10 mouse cellular contexts compared by ENCODE assay signal in genomic region chr3:89966946-89967345, GRCm38 (mm10). TPM values are rescaled to one million over a fixed set of nuclear protein-coding genes. Genes with fewer than 3 reads are reported as not detected.
A peak's percentile ranks its signal among the peaks of the same experiment; 100 is the strongest.
DNase-seq lines count a peak whose midpoint lies in the region; ATAC-seq lines count a peak whose summit lies in the region.
"Had no signal": no experiment of that assay in that cellular context is flagged by ENCODE, and none has a peak within 500 bp of the region (broad histone marks: within the 10 kb centered on the region; RNA-seq: fewer than 3 reads in every experiment).

No protein-coding gene starts in this region.

- no peak overlapping the region for H3K9ac ChIP-seq in midbrain, embryonic 11.5 days (ENCODE audit: low read length)
- H3K9ac ChIP-seq: liver, embryonic 13.5 days; neural tube, embryonic 13.5 days had no signal

- WGBS in midbrain, embryonic 11.5 days: 70% methylated on average over 4 of the region's 4 CpGs
- 75% methylated on average over 4 of the region's 4 CpGs for WGBS in midbrain, embryonic 10.5 days

- no peak overlapping the region for H3K4me2 ChIP-seq in midbrain, embryonic 11.5 days
- H3K4me2 ChIP-seq: liver, embryonic 13.5 days; neural tube, embryonic 13.5 days had no signal

- H3K27me3 ChIP-seq in midbrain, embryonic 11.5 days (ENCODE audit: control insufficient read depth, insufficient read depth, low read length): no peaks in the 10 kb centered on the region
- H3K27me3 ChIP-seq in midbrain, embryonic 10.5 days (ENCODE audit: low read depth, poor library complexity, severe bottlenecking): no peaks in the 10 kb centered on the region
- H3K27me3 ChIP-seq: neural tube, embryonic 13.5 days had no signal

- no peaks in the 10 kb centered on the region for H3K36me3 ChIP-seq in midbrain, embryonic 11.5 days (ENCODE audit: control insufficient read depth, insufficient read depth, low read length)
- peaks cover 16% of the 10 kb centered on the region for H3K36me3 ChIP-seq in midbrain, embryonic 10.5 days
- H3K36me3 ChIP-seq: liver, embryonic 13.5 days; neural tube, embryonic 13.5 days had no signal

- no peaks in the 10 kb centered on the region for H3K9me3 ChIP-seq in midbrain, embryonic 11.5 days (ENCODE audit: control insufficient read depth, low read length)
- H3K9me3 ChIP-seq in midbrain, embryonic 10.5 days (replicated peaks): no peaks in the 10 kb centered on the region
- H3K9me3 ChIP-seq: liver, embryonic 13.5 days; neural tube, embryonic 13.5 days had no signal

- no peak for ATAC-seq in midbrain, embryonic 11.5 days (ENCODE audit: low FRiP score)

- H3K4me3 ChIP-seq in midbrain, embryonic 11.5 days (ENCODE audit: low read depth, low read length): no peak overlapping the region
- no peak overlapping the region for H3K4me3 ChIP-seq in midbrain, embryonic 10.5 days
- H3K4me3 ChIP-seq: liver, embryonic 13.5 days; neural tube, embryonic 13.5 days had no signal

- DNase-seq in midbrain, embryonic 11.5 days (ENCODE audit: low spot score, missing footprints): peak; percentile 82
- DNase-seq in midbrain, embryonic 10.5 days (ENCODE audit: low spot score): no peak
- DNase-seq in MEL-GATA-1-ER (ENCODE audit: extremely low read depth, low read depth): peak; percentile 78
- peak; percentile 46 for DNase-seq in embryo, embryonic 11 days
- peak; percentile 57 for DNase-seq in thymus, postnatal 0 days (ENCODE audit: low spot score)
- DNase-seq in urinary bladder, postnatal 4 days (ENCODE audit: low spot score in 2 of 2): no peak
- DNase-seq in kidney, adult 11 months: no peak
- DNase-seq: kidney, adult 9 months; liver, embryonic 13.5 days had no signal

- H3K27ac ChIP-seq in midbrain, embryonic 11.5 days (ENCODE audit: low read depth, low read length): no peak overlapping the region
- H3K27ac ChIP-seq in midbrain, embryonic 10.5 days (replicated peaks): no peak overlapping the region
- H3K27ac ChIP-seq: liver, embryonic 13.5 days; neural tube, embryonic 13.5 days had no signal

- H3K4me1 ChIP-seq in midbrain, embryonic 11.5 days (ENCODE audit: control insufficient read depth, insufficient read depth, low read length): peaks cover 16% of the 10 kb centered on the region
- H3K4me1 ChIP-seq in midbrain, embryonic 10.5 days: peaks cover 32% of the 10 kb centered on the region

RNA-seq across cellular contexts. Expression of gene Atp8b2, which starts 3.6 kb away (rescaled TPM):
- polyA plus RNA-seq in midbrain, embryonic 11.5 days (2014; fragmentation: Nextera tagmentation; extraction: Ambion mirVana): 8.0 and 11.4 TPM in 2 replicates
- polyA plus RNA-seq in midbrain, embryonic 10.5 days (2016; fragmentation: Nextera tagmentation; extraction: Ambion mirVana): 12.4 and 12.9 TPM in 2 replicates
- 7.9 and 8.7 TPM in 2 replicates for polyA plus RNA-seq in thymus, postnatal 0 days (2015; fragmentation: Nextera tagmentation; extraction: Ambion mirVana)

RNA-seq across cellular contexts. Expression of gene Hax1, which starts 31.6 kb away (rescaled TPM):
- polyA plus RNA-seq in midbrain, embryonic 11.5 days (2014; fragmentation: Nextera tagmentation; extraction: Ambion mirVana): 173 and 176 TPM in 2 replicates
- polyA plus RNA-seq in midbrain, embryonic 10.5 days (2016; fragmentation: Nextera tagmentation; extraction: Ambion mirVana): 172 and 182 TPM in 2 replicates
- polyA plus RNA-seq in thymus, postnatal 0 days (2015; fragmentation: Nextera tagmentation; extraction: Ambion mirVana): 126 and 141 TPM in 2 replicates

RNA-seq across cellular contexts. Expression of gene Il6ra, which starts 54.0 kb away (rescaled TPM):
- 0.36 and 0.45 TPM in 2 replicates for polyA plus RNA-seq in midbrain, embryonic 11.5 days (2014; fragmentation: Nextera tagmentation; extraction: Ambion mirVana)
- polyA plus RNA-seq in midbrain, embryonic 10.5 days (2016; fragmentation: Nextera tagmentation; extraction: Ambion mirVana): 0.39 and 0.52 TPM in 2 replicates
- polyA plus RNA-seq in thymus, postnatal 0 days (2015; fragmentation: Nextera tagmentation; extraction: Ambion mirVana): 4.1 and 4.2 TPM in 2 replicates

Comparison
In these comparisons a context has a peak if more than half of its experiments do, and no peak if none do; other contexts are left out.
1. DNase-seq: peak in midbrain, embryonic 11.5 days (single experiment), MEL-GATA-1-ER (single experiment), embryo, embryonic 11 days (single experiment) and thymus, postnatal 0 days (single experiment); none in midbrain, embryonic 10.5 days (single experiment), urinary bladder, postnatal 4 days (0 of 2) and kidney, adult 11 months (single experiment).